Mouse (Mus musculus): Measurements from ENCODE around the gene Plekha1.

- TF ChIP-seq POLR2A (IDR thresholded peaks at IDR 0.05; ENCODE audit: insufficient read depth, low read depth, low read length) (no peak), CTCF (IDR thresholded peaks at IDR 0.05; ENCODE audit: insufficient read depth, low read depth, low read length) (no peak)
Measured at GRCm38 (mm10) chr7:130897201-130897600, 31.6 kb downstream of the Plekha1 start.

Measured in olfactory bulb, adult 2 months (tissue).